Mouse (Mus musculus) mouse trophoblast stem cell (cell line): ENCODE results near the gene Sdk2.

Experiments used
- in situ Hi-C, 2 experiments: fragments of 300-500 bp; cut with MseI, MboI; formaldehyde crosslinking; loops; 2 replicates in 1 of 2; 3 replicates in 1 of 2; pipeline ENCODE4 v1.15.1; 2025

Sdk2 gene

DNA sequence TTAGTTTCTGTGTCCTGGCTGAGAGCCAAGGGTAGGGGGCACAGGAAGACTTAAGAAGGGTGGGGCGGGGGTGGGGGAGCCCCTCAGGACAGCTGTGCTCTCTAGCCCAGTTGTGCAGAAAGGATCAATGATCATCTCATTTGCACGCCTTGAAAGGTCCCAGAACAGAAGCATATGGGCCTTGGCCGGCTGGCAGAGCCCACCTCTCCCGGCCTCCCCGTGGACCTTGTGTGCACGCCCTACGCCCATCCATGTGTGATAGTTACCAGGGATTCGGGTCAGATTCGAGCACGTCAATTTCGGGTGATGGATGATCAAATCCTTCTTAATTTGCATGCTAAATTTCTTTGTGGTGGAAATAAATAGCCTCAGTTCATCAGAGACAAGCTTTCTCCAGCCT lies 136.7 kb downstream of the Sdk2 start:
- in situ Hi-C loops = no loop called here

DNA sequence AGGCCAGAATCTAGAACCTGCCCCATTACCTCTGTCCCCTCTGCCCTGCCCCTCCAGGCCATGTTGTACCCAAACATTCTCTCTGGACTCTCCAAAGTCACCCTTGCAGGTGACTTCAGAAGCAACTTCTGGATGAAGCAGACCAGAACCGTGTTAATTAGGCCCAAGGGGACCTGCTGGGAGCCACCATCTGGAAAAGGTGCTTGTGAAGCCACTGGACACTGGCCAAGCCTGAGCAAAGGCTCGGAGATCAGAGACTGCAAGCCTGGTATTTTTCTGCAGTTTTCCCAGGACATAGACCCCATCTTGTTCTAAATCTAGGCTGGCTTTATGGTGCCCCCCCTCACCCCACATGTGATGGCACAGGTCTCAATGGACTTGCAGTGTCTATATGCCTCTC lies 138.0 kb downstream of the Sdk2 start:
- in situ Hi-C loops = no loop called here

DNA sequence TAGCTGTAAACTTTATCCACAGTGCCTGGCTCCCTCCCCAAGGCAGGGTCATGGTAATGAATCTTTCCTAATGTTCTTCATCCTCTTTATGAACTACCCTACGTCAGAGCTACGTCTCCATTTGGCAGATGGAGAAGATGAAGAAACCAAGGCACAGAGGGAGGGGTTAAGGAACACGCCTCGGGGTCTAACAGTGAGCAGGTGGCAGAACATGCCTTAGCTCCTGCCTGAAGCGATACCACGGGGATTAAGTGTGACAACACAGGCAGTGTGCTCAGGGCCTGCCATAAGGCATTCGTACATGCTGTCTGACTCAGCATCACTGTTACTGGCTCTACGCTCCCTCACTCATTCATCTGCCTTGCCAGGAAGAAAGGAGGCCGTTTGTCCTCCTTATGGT lies 138.6 kb downstream of the Sdk2 start:
- in situ Hi-C loops = no loop called here

DNA sequence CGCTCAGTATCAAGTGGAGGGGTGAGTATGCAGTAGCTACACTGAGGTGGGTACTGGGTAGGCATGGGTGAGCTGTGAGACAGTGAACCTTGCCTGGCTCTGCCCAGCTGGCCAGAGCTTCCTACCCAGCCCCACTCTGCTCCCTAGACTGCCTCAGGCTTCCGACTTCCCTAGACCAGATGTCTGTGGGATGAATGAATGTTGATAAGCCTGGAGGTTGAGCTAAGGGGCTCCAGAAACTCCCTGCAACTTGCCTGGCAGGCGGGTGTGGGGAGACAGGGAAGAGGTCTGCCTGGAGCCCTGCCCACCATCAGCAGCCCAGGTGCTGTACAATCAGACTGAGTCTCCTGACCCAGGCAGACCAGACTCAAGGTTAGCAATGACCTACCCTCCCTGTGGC lies 139.0 kb downstream of the Sdk2 start:
- in situ Hi-C loops = no loop called here

DNA sequence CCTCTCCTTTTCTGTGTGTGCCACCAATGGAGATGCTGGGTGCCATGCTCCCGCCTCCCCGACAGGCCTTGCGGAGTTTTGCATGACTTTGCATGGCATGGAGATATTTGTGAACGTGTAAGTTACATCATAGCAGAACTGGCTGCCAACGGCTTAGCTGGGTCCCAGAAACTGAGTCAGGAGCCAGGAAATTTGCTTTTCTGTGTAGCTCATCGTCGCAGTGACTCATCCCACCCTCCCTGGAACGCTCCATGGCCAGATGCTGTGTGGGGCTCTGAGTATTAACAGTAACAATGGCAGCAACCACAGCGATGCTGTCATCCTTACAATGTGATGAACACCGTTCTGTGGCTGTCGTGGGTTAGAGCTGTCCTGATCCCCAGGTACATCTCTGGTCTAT lies 139.6 kb downstream of the Sdk2 start:
- in situ Hi-C loops = no loop called here

DNA sequence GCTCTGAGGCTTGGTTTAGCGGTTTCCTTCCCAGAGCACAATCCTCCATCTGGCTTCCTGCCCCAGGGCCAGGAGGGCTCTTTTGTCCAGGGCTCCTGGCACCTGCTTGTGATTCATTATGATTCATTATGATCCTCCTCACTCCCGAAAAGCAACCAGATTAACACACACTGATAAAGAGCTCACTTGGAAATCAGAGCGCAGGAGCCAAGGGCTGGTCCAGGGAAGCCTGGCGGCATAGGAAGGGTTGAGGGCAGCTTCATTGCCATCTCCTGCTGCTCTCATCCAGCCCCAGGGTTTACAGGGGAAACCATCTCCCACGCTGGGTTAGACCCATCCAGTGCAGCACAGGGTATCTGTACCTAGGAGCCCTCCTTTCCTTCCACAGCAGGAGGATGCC lies 143.7 kb downstream of the Sdk2 start:
- in situ Hi-C loops = no loop called here

DNA sequence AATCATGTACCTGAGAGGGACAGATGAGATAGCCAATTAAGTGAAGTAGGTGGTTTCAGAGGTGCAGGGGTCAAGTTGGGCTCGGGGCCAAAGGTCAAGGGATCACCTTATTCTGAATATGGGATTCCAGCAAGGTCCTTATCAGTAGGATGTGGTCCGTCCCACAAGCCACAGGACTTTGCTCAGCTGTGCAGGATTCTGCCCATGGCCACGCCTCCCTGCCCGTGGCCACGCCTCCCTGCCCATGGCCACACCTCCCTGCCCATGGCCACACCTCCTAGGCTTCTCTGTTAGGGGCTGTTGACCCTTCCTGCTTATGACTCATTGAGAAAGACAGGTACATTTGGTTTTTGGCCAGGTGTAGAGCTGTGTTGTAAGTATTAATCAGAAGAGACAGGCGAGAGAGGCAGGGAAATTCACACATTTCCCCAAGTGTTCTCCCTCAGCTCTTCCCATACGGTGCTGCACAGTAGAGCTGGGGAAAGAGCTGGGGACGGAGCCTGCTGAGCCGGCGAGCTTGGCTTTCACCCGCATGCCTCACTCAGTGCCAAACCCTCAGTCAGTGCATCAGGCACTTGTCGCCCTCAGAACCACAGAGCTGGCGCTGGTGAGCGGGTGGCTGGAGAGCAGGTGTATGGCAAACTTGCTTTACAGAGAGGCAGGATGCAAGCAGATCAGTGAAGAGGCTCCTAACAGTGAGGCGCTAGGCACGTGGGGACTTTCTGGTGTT lies 163.6 kb downstream of the Sdk2 start:
- in situ Hi-C loops = no loop called here

DNA sequence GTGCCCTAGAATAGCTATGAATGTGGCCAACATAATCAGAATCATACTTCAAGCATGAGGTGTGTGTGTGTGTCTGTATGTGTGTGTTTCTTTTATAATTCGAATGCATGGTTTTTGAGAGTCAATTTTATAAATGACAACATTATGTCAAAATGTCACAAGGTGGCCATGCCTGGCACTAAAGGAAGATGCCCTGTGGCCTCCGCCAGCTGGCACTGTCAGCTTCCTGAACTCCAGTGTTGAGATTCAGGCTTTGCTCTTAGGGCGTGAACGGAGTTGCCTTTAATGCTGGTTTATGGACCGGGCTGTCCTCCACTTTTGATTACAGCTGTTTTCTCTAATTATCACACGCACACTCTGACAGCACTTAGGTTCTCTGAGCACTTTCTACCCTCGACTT lies 164.9 kb downstream of the Sdk2 start:
- in situ Hi-C loops = no loop called here

DNA sequence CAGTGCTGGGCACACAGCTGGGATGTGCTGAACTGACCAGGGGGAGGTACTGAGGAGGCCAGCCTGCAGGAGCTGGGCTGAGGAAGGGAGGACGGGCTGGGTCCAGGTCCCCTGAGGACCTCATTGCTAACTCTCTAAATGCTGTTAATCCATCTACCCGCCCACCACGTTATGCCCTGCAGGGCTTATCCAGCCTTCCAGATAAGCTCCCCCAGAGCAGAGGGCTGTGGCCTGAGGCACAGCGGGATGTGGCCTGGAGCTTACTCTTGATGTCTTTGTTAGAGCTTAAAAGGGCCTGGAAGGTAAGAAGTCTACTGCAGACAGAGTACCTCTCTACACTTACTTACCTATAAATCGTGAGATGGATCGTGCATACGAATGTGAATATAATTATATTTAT lies 168.2 kb downstream of the Sdk2 start:
- in situ Hi-C loops = no loop called here

DNA sequence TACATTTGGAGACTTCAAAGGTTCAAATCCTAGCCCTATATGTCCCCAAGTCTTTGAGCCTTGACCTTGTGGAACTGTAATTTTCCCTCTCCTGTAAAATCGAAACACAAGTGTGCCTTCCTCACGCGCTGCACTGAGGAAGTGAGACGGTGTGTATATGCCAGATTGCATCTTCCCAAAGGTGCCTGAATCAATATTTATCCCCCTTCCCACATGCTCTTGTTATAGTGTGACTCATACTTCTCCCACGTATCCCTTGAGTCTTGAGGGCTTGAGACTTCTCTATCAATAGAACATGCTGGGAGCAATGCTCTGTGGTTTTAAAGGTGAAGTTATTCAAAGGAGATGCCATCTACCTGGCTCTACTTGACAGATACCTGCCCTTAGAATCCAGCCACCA lies 170.8 kb downstream of the Sdk2 start:
- in situ Hi-C loops = no loop called here

DNA sequence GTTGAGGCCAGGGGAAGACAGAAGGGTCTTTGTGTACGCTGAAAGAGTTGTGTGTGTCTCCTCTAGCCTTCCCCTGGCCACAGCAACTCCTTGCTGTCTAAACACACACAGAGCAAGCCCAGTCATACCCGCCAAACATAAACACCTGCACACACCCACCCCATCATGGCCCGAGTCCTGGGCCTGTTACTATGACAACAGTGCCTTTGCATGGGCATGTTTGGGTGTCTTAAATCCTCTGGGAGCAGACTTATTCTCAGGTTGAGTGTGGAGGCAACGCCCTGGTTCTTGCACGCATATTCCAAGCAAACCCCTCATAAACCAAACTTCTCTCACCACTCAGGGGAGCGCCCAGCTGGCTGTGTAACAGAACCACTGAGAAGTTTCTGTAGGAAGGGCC lies 173.9 kb downstream of the Sdk2 start:
- in situ Hi-C loops = no loop called here

DNA sequence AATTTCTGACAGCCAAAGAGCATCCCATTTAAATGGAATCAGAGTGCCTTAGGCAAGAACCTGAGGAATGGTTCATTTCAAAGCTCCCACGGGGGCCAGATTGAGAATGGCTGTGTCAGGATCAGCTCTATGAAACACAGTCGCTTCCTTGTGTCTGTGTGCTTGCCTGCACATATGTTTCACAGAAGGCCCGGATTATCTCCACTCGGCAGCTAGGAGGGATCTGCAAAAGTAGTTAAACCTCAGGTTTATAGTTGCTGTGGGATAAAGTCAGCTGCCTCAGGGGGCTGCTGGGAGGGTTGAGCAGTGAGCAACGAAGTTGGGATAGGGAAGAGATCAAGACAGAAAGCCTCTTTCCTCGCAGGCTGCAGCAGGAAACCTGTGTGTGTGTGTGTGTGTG lies 174.8 kb downstream of the Sdk2 start:
- in situ Hi-C loops = no loop called here

DNA sequence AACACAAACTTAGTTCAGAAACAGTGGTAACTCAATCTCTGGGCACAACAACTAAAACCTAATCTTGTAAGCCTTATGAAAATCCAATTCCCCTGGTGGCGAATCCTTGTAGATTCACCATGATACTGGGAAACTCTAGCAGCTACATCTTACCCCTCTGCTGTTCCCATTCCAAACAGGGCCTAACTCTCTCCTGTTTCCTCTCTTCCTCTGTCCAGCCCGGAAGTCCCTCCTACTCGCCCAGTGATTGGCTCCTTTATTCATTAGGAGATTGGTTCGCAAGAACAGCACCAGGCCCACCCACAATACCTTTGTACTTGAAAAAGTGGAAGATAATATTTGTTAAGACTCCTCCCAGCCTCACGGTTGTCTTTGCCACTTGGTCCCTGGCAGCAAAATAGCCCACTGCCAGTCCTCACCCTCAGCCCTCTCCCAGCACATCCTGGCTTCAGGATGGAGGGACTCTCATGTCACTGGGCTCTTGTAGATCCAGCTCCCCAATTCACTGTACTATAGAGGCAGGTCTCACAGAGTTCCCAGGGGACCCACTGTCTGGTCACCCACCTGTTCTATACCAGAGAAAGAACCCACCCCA lies 178.6 kb downstream of the Sdk2 start:
- in situ Hi-C loops = no loop called here

DNA sequence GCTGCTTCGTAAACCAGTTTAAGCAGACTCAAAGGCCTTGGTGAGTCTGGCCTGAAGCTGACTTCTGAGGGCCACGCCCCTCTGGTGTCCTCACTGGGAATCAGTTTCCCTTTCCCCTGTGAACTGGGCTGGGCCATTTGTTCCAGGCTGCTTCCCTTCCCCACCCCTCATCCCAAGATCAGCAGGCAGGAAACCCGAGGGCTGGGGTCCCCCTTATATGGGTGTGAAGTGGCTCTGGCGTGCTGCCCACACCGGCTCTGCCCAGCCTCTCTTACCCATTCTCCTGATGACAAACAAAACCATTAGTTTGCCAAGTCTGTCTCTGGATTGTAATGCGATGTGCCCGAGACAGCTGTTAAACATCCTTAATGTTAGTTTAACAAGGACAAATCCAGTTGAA lies 180.5 kb downstream of the Sdk2 start:
- in situ Hi-C loops = no loop called here

DNA sequence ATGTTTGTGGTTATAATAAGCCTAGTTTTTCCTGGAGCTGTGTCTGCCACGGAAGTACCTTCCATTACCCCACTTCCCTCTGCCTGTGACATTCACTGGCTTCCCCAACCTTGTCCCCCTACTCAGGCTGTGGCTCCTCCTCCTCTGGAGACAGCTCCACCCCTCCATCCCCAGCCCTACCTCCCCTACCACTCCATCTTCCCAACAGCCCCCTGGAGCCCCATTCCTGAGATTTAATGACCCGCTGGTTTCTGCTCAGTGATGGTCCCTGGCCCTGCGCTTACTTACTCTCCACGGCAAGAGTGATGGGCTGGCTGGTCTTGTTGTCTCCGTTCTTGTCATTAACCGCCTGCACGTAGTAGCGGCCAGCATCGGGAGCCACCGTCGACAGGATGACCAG lies 181.9 kb downstream of the Sdk2 start:
- in situ Hi-C loops = no loop called here

DNA sequence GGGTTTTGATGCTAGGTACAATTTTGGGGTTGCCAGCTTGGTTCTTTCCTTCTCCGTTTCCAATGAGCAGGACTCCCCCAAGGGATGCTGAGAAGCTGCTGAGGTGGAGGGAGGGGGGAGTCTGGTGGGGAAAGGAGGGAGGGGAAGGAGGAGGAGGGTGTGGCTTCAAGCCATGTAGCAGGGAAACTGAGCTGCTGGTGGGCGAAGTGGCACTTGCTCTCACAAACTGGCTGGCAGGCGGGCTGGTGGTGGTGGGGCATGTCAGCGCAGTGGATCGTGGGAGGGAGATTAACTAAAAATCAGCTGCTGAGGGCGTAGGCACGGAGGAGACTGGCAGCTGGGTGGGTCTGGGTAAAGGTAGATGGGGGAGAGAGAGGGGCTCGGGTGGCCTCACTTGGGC lies 183.8 kb downstream of the Sdk2 start:
- in situ Hi-C loops = no loop called here

DNA sequence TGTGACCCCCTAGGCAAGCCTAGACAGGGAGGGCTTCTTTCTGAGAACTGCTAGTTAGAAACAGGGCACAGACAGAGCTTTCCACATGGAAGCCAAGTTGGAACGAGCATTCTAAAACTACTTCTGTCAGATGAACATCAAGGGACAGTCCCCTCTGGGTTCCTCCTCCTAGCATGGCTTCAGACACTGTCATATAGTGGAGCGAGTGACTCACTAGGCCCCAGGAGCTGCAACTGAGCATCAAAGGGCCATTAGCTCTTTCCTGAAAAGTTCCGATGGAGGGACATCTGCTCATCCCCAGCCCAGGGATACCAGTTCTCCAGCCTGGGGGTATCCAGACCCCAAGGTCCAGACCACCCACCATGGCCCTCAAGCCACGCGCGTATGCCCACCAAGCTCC lies 185.0 kb downstream of the Sdk2 start:
- in situ Hi-C loops = no loop called here

DNA sequence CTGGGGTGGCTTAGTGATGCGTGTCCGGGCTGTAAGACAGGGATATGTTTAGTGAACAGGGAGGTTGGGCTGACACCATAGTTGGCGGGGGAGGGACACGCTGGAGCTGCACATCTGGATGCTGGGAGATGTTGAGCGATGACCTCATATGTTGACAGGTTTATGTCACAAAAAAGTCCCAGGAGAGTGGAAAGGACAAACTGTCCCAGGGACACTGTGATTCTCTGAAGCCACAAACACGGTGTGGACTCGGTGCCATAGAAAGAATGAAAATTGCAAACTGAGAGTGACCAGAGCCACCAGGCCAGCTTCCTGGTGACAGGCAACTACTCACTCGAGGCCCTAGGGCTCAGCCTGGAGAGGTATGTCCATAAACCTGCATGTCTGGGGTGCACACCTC lies 199.8 kb downstream of the Sdk2 start:
- in situ Hi-C loops = no loop called here

DNA sequence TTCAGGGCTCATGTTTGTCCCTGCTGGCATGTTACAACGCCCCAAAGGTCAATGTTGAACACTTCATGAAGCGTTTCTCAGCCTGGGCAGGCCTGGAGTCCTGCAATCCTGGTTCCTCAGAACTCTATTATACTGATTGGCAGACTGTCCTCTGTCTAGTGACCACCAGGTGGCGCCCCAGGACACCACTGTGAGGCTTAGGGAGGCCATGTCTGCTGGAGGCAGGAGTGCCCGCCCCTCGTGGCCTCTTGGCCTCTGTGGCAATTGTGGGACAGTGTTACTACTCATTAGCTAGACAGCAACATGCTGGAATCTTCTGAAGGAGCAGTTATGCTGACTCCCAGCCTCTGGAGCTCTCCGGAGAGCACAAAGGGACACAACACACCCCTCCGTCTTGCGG lies 201.2 kb downstream of the Sdk2 start:
- in situ Hi-C loops = no loop called here

DNA sequence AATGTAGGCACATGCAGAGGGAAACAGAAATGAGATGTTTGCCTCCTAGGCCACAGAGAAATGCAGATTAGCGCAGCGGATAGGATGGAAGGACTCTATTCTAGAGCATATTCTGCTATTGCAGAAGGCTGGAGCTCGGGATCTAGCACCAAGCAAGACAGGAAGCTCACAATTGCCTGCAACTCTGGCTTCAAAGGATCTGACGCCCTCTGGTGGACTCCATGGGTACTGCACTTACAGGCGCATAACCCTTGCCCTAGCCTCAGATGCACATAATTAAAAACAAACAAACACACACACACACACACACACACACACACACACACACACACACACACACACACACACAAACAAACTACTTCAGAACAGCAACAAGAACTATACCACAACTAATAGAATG lies 203.4 kb downstream of the Sdk2 start:
- in situ Hi-C loops = no loop called here

DNA sequence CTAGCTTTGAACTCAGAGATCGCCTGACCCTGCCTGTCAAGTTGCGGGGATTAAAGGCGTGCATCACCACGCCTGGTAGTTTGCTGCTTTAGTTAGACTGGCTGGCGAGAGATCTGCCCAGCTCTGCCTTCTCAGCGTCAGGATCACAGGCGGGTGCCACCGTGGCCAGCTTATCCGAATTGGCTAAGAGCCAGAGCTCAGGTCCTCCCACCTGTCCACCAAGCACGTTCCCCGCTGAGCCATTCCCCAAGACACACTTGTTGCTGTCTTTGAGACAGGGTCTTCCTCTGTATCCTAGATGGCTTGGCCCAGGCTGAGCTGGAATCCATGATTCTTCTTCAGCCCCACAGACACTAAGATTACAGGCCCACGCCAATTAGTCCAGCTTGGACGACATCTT lies 211.2 kb downstream of the Sdk2 start:
- in situ Hi-C loops = no loop called here

DNA sequence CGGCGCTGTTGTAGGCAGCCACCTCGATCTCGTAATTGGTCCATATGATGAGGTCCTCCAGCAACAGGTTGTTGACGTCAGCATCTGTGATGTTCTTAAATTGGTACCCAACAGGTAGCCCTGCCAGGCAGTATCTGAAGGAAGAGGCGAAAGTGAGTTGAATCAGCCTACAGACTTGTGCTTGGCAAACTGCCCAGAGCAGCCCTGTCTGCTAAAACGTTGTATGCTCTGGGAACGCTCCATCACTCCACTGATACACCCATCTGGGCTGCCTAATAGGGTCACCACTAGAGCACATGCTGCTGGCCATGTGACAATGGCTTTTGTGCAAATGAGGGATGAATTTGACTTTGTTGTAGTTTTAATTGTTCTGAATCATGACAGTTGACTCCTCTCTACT lies 215.1 kb downstream of the Sdk2 start:
- in situ Hi-C loops = no loop called here

DNA sequence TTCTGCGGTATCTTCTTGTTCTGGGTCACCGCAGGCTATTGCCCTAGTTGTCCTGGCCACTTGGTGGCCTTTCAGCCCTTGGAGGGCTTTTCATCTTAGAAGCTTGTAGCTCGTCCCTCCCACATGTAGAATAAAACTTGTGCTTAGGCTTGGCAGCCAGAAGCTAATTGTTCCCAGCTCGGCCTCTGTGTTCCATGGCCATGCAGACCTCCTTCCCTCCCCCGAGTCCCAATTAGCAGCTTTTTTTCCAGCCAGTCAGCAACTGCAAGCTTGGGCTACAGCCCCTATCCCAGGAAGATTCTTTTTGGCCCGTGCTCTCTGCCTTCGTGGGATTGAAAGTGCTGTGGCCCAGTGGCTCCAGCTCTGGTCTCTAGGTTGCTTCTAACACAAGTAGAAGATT lies 217.5 kb downstream of the Sdk2 start:
- in situ Hi-C loops = no loop called here

DNA sequence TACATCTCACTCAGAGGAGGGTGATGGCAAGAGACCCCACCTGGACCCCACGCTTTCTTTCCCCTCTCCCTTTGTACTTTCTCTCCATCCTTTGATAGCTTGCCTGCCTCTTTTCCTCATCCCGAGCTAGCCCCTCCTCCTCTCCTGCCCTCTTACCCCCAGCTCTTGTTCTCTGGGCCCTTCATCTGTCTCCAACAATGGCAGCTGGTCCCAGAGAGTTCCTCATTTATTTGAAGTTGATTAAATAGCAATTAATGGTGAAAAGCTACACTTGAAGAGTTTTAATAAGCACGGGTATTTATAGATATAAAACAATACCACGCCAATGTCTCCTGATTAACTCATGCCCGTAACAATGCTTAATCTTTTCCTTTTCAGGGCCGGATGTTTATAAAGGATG lies 222.9 kb downstream of the Sdk2 start:
- in situ Hi-C loops = no loop called here
